Mouse (Mus musculus) neural tube, embryonic 11.5 days (tissue): ENCODE measurements at regions not wholly inside any gene's neighbourhood (a gene's known extent, or its start where the extent isn't known, plus 50 kb on each side); places are given as distances from the start of the nearest gene placed in this dataset.

Experiments used
- ATAC-seq: fragments of 200-750 bp; cut with Nextera tagmentation; 2 replicates; pipeline ENCODE4 v1.8.0; 2017; ENCODE audit warnings: moderate number of reproducible peaks, mild to moderate bottlenecking, moderate TSS enrichment, moderate library complexity; ENCODE audit not compliant: insufficient read depth, low FRiP score, low TSS enrichment
- DNase-seq: peaks from one replicate; pipeline ENCODE4 v3.0.0-alpha.2; 2015; ENCODE audit warnings: low spot score
- H3K27ac ChIP-seq: fragments of 300-500 bp; sonication (generic); 2 replicates; pipeline ENCODE4 v1.5.1; 2014; ENCODE audit warnings: low read depth, mild to moderate bottlenecking, low read length
- H3K27me3 ChIP-seq: fragments of 300-500 bp; sonication (generic); 2 replicates; pipeline ENCODE4 v1.6.1; 2014; ENCODE audit warnings: mild to moderate bottlenecking, low read length, mixed read lengths; ENCODE audit not compliant: control insufficient read depth, insufficient read depth
- H3K36me3 ChIP-seq: fragments of 300-500 bp; sonication (generic); 2 replicates; pipeline ENCODE4 v1.6.1; 2014; ENCODE audit warnings: mild to moderate bottlenecking, low read length, moderate library complexity, mixed read lengths; ENCODE audit not compliant: control insufficient read depth, insufficient read depth
- H3K4me1 ChIP-seq: fragments of 300-500 bp; sonication (generic); 2 replicates; pipeline ENCODE4 v1.6.1; 2014; ENCODE audit warnings: low read length, mixed read lengths; ENCODE audit not compliant: control insufficient read depth, insufficient read depth
- H3K4me2 ChIP-seq: fragments of 300-500 bp; sonication (generic); 2 replicates; pipeline ENCODE4 v1.6.1; 2014; ENCODE audit warnings: low read depth, mild to moderate bottlenecking, moderate library complexity
- H3K4me3 ChIP-seq: fragments of 300-500 bp; sonication (generic); 2 replicates; pipeline ENCODE4 v1.5.1; 2014; ENCODE audit warnings: low read depth, low read length
- H3K9ac ChIP-seq: fragments of 300-500 bp; sonication (generic); 2 replicates; pipeline ENCODE4 v1.6.1; 2014; ENCODE audit warnings: mild to moderate bottlenecking, low read length
- H3K9me3 ChIP-seq: fragments of 300-500 bp; sonication (generic); 2 replicates; pipeline ENCODE4 v1.6.1; 2016; ENCODE audit warnings: low read length; ENCODE audit not compliant: control insufficient read depth
- WGBS: fragments of 180-500 bp; shearing (Covaris S2); extraction: QIAGEN DNeasy Blood & Tissue Kit; methylation state at CpG from one replicate; pipeline ENCODE4 v1.1.7; 2014; 5-methylcytosine and 5-hydroxymethylcytosine counted together

GRCm38 (mm10) chr4:70615794-70616193 lies 81.0 kb upstream of the Megf9 start:
- DNase-seq (peak; percentile 13), ATAC-seq (no peak)
- 66% methylated on average over 4 of the region's 4 CpGs for WGBS
- H3K9me3 ChIP-seq = no peaks in the 10 kb centered on the region
- H3K4me3 ChIP-seq = no peak overlapping the region
- no peaks in the 10 kb centered on the region for H3K27me3 ChIP-seq
- H3K9ac ChIP-seq = no peak overlapping the region
- no peaks in the 10 kb centered on the region for H3K4me1 ChIP-seq
- H3K4me2 ChIP-seq = no peak overlapping the region
- no peaks in the 10 kb centered on the region for H3K36me3 ChIP-seq
- H3K27ac ChIP-seq = no peak overlapping the region

GRCm38 (mm10) chr4:70614411-70614810 lies 79.6 kb upstream of the Megf9 start:
- Histone ChIP-seq H3K4me3 (no peak overlapping the region), H3K4me2 (no peak overlapping the region), H3K9ac (no peak overlapping the region), H3K27ac (no peak overlapping the region), H3K27me3 (no peaks in the 10 kb centered on the region), H3K9me3 (no peaks in the 10 kb centered on the region), H3K4me1 (no peaks in the 10 kb centered on the region), H3K36me3 (no peaks in the 10 kb centered on the region)
- DNase-seq (no peak), ATAC-seq (no peak)
- WGBS = 61% methylated on average over 5 of the region's 5 CpGs

- Histone ChIP-seq H3K4me1 (no peaks in the 10 kb centered on the region), H3K4me3 (no peak overlapping the region), H3K36me3 (no peaks in the 10 kb centered on the region), H3K27ac (no peak overlapping the region), H3K4me2 (no peak overlapping the region), H3K27me3 (no peaks in the 10 kb centered on the region), H3K9me3 (no peaks in the 10 kb centered on the region), H3K9ac (no peak overlapping the region)
- DNase-seq (peak; percentile 66), ATAC-seq (no peak)
- 22% methylated on average over 3 of the region's 3 CpGs for WGBS
These were observed 68.5 kb upstream of the Megf9 start for GRCm38 (mm10) chr4:70603209-70603852.

- Histone ChIP-seq H3K4me1 (no peaks in the 10 kb centered on the region), H3K9me3 (no peaks in the 10 kb centered on the region), H3K36me3 (no peaks in the 10 kb centered on the region), H3K4me2 (no peak overlapping the region), H3K27me3 (no peaks in the 10 kb centered on the region), H3K27ac (no peak overlapping the region), H3K4me3 (no peak overlapping the region), H3K9ac (no peak overlapping the region)
- 15% methylated on average over 4 of the region's 4 CpGs for WGBS
- DNase-seq (no peak), ATAC-seq (peak; percentile 66; the same call in 1 of the 2 replicates)
These were observed 66.5 kb upstream of the Megf9 start for GRCm38 (mm10) chr4:70601301-70601700.
